Mouse (Mus musculus) retina, adult 2 months (tissue): Measurements from ENCODE around the gene Epc2.
"Not testable (repeated sequence)": the region's sequence is repeated elsewhere in the genome, so short reads cannot be mapped to it uniquely, and the experiment has no call there.

Experiments
- DNase-seq: peaks from one replicate; pipeline ENCODE4 v3.0.0-alpha.2; 2012; ENCODE audit warnings: low read depth, low spot score

Epc2 gene

GRCm38 (mm10) chr2:49471641-49472355, 20.5 kb downstream of the Epc2 start:
- no peak for DNase-seq

- no peak for DNase-seq
These were observed 21.2 kb downstream of the Epc2 start for GRCm38 (mm10) chr2:49472443-49472842.

GRCm38 (mm10) chr2:49482146-49482545, 30.9 kb downstream of the Epc2 start:
- no peak for DNase-seq

DNA sequence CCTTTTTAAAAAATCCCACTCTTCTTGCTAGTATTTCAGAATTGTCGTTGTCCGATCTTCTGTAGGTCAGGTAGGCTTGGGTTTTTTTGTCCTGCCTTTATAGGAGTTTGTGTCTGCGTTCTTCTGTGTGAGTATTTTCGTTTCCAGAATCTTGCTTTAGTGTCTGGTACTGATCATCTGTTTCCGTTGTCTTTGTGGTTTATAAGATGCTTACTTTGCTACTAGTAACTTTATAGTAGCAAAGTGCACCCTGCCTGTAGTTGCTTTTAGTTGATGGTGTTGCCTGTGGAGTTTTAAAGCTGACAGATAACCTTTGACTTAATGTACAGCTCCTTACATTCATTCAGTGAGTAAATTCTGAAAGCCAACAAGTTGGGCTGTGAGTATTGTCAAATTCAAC, 32.1 kb downstream of the Epc2 start:
- DNase-seq = no peak

- no peak for DNase-seq
These were observed 50.1 kb downstream of the Epc2 start for GRCm38 (mm10) chr2:49501435-49501834.

GRCm38 (mm10) chr2:49503596-49503995, 52.3 kb downstream of the Epc2 start:
- DNase-seq = no peak

DNA sequence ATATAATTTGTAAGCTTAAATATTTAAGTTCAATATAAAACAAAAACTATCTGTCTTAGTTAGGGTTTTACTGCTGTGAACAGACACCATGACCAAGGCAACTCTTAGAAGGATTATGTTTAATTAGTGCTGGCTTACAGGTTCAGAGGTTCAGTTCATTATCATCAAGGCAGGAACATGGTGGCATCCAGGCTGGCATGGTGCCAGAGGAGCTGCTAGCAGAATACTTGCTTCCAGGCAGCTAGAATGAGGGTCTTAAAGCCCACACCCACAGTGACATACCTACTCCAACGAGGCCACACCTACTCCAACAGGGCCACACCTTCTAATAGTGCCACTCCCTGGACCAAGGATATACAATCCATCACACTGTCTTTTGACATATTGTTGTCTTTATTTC, 53.9 kb downstream of the Epc2 start:
- DNase-seq = not testable (repeated sequence)

GRCm38 (mm10) chr2:49510832-49511231, 59.5 kb downstream of the Epc2 start:
- no peak for DNase-seq

GRCm38 (mm10) chr2:49516011-49516410, 64.7 kb downstream of the Epc2 start:
- no peak for DNase-seq

DNA sequence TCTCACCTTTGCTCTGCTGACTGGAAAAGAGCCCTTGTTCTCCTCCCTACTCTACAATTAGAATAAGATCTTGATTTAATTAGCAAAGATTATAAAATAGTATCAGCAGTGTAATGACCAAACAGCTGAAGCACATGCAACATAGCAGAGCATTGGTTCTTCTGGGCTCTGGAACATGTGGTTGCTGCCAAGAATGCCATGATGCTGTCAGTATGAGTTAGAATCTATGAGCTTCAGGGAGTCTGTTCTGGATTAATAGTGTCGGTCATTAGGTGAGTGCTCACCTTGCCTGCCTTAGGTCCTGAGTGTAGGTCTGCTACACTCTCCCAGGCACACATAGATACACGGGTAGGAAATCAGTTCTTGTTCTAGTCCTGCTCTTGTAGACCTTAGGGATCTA, 69.1 kb downstream of the Epc2 start:
- no peak for DNase-seq

- no peak for DNase-seq
These were observed 69.7 kb downstream of the Epc2 start for GRCm38 (mm10) chr2:49520989-49521388.

DNA sequence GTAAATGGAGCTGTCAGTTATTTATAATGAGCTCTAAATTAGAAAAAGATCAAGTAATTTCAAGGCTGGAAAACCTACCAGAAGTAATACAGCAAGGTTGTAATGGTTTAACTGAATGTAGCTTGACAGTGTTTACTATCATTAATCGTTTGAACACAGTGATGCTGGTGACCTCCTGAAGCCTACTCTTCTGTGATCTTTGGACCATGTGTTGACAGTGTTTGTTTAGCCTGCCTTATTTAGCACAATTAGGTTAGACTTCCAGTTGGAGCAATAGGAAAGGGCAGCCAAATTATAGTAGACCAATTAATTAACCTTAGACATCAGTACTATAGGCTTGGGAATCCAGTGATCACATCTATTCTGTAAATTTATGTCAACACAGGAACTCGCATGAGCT, 70.3 kb downstream of the Epc2 start:
- no peak for DNase-seq

DNA sequence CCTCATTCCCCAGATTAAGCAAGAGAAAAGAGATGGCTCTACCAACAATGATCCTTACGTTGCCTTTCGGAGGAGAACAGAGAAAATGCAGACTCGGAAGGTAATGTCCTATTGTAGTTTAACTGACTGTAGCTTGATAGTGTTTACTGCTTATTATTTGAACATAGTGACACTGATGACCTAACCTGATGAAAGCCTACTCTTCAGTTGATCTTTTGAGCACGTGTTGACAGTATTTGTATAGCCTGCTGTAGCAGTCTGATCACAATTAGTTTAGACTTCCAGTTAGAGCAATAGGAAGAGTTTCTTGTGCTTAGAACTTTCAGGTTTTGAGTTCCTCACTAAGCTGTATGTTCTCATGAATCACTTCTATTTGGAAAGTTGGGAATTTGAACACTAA, 71.3 kb downstream of the Epc2 start:
- DNase-seq = no peak

DNA sequence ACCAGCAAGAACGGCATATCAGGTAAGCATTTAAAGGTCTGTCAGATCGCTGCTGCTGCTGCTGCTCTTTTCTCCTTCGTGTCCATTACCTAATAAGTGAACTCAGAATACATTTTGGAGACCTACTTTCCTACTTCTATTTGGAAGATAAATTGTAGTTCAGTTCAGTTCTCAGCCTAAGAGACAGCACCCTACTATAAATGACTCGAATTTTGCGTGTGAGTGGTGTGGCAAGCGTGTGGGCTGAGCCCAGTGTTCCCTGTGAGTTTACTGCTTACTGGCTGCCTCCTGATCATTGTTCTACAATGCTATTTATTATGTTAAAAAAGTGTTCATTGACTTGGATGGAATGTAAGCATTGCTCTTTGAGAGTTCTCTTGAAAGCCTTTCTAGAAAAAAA, 85.9 kb downstream of the Epc2 start:
- DNase-seq = no peak

DNA sequence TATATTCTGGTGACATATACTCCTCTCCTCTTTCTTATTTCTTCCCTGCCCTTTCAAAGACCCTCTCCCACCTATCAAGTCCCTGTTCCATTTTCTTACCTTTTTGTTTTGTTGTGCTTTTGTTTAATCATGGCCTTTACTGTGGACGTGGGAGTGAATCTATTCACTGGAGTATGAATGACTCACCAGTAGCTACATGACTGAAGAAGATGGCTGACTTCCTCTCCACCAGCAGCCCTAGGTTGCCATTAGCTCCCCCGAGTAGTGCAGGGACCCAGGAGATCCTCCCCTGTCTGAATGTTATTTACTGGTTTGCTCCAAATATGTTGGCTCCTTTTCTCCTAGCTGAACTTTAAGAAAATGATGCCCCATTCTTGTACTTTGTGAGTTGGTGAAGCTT, 86.8 kb downstream of the Epc2 start:
- DNase-seq = no peak

DNA sequence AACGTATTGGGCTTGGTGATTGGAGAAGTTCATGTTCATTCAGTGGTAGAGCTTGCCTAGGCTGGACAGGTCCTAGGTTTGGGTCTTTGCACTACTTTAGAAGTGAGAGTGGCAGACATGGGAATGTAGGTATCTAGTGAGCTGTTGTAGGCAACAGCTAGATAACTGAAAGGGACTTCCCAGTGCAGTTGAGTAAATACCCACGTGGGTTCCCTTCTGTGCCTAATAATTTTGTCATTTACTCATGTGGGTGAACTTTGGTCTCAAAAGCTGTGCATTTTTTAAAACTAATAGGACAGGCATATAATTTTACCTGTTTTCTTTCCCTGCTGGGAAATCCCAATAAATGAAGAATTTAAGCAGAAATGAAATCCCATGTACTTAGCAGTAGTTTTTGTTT, 88.5 kb downstream of the Epc2 start:
- no peak for DNase-seq

DNA sequence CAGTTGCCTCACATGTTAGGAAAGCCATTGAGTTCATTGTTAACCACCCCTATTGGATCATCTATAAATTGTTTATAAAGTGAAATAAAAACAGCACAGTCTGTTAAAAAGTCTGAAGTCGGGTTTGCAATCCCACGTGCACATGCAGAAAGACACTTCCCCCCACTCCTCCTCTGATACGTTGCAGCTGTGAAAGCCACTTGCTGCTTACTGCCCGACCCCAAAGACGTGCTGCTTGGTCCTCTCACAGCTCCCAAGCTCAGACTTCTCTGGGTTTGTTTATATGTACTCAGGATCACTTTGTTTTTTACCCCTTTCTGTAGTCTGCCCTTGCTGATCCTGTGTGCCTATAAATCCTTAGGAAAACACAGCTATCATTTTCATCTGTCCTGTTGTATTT, 96.5 kb downstream of the Epc2 start:
- DNase-seq = no peak

DNA sequence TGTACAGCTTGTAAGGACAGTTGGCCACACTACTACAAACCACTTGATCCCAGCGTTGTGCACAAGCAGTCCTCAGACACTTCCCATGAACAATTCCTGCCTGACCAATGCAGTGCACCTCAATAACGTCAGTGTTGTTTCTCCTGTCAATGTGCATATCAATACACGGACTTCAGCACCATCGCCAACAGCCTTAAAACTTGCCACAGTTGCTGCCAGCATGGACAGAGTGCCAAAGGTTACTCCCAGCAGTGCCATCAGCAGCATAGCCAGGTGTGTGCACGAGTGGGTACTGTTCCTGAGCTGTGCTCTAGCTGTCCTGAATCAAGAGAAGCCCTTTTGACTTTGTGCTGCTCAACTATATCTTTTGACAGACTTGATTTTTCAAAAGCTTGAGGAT, 97.2 kb downstream of the Epc2 start:
- no peak for DNase-seq

GRCm38 (mm10) chr2:49553096-49553495, 101.8 kb downstream of the Epc2 start:
- DNase-seq = no peak

- no peak for DNase-seq
These were observed 106.1 kb downstream of the Epc2 start for GRCm38 (mm10) chr2:49557339-49557738.

DNA sequence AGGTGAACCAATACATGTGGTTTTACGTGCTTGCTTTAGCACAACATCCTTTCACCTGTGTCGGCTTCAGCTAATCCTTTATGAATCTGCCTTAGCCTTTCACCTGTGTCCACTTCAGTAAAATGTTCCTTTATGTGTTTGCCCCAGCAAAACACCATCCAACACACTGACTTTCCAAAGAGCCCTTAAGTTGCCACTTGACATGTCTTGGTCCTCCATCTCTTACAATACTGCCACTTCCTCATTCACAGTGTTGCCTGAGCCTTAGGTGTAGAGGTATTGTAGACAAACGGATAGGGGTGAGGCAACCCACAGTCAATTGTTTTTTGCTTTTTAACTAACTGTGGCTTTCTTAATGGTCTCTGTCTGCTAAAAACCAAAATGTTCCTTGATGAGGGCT, 107.1 kb downstream of the Epc2 start:
- no peak for DNase-seq

DNA sequence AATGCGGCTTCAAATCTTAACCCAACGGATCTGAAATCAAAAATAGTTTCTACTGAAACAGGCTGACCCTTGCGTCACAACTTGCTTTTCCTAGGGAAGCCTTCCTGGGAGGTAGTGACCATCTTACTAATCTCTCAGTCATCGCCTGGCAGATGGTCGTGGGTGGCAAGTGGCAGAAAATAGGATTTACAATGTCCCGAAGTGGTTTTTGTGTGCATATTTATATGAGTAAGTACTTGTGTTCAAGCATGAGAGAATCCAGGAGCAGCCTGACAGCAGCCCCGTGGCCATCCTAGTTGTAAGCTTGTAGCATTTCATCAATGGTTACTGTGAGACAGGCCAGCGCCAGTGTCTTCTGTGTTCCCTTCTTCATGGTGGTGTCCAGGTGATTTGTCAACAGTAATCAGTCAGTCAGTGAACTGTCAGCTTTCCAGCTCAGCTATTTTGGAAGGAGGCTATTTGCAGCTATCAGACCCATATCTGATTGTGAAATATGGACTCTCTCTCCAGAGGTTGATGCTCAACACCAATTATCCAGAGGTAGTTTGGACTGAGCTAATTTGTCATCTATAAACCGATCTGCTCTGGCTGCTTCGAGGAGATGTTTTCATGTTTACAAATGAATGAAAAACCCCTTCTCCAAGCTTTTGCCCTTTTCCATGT, 111.5 kb downstream of the Epc2 start:
- DNase-seq = no peak
